Mouse (Mus musculus) spleen, adult 2 months (tissue): ENCODE data around the gene Mmp23. TPM values are rescaled to one million over a fixed set of nuclear protein-coding genes. Genes with fewer than 3 reads are reported as not detected.

Experiments
- DNase-seq, 2 experiments: peaks; one replicate each; pipeline versions ENCODE4 v3.0.0 to v3.0.0-alpha.2; 2012 to 2021; ENCODE audit warnings: low spot score in 2 of 2, low read depth in 1 of 2
- H3K27ac ChIP-seq: fragments of 200-500 bp; 2 replicates; pipeline ENCODE4 v1.5.1; 2012; ENCODE audit warnings: low read length, inconsistent platforms; ENCODE audit not compliant: insufficient read depth
- H3K27me3 ChIP-seq: fragments of 200-500 bp; 2 replicates; pipeline ENCODE4 v1.6.1; 2012; ENCODE audit warnings: mild to moderate bottlenecking, moderate library complexity, low read length, inconsistent platforms; ENCODE audit not compliant: control insufficient read depth, insufficient read depth
- H3K36me3 ChIP-seq: fragments of 200-500 bp; 2 replicates; pipeline ENCODE4 v1.6.1; 2012; ENCODE audit warnings: mild to moderate bottlenecking, low read length, inconsistent platforms; ENCODE audit not compliant: control insufficient read depth, insufficient read depth
- H3K4me1 ChIP-seq: fragments of 200-500 bp; 2 replicates; pipeline ENCODE4 v1.6.1; 2011; ENCODE audit warnings: inconsistent platforms; ENCODE audit not compliant: control insufficient read depth, insufficient read depth, insufficient read length
- H3K4me3 ChIP-seq: fragments of 200-500 bp; 2 replicates; pipeline ENCODE4 v1.5.1; 2011; ENCODE audit warnings: mild to moderate bottlenecking, inconsistent platforms; ENCODE audit not compliant: insufficient read depth, insufficient read length; ENCODE audit errors: extremely low read depth
- CTCF ChIP-seq: fragments of 200-500 bp; IDR thresholded peaks from 2 replicates; pipeline ENCODE4 v1.5.1; 2011; ENCODE audit warnings: mild to moderate bottlenecking, inconsistent platforms; ENCODE audit not compliant: insufficient read depth, insufficient read length, insufficient replicate concordance; ENCODE audit errors: extremely low read depth
- POLR2A ChIP-seq: fragments of 200-500 bp; IDR thresholded peaks from 2 replicates; pipeline ENCODE4 v1.6.1; 2011; ENCODE audit warnings: low read depth, low read length, inconsistent platforms
- whole genome bisulfite sequencing: fragments of 180-500 bp; shearing (Covaris S2); methylation state at CpG from one replicate; pipeline ENCODE4 v1.1.7; 2018; 5-methylcytosine and 5-hydroxymethylcytosine counted together
- polyA plus RNA-seq: library from polyadenylated mRNA; depleted of rRNA; stranded (reverse); fragments of >200 nt; gene quantifications from 2 replicates; pipeline ENCODE4 v1.2.3, GENCODE M21; 2012; rRNA removed

The Mmp23 gene
- polyA plus RNA-seq, 1 experiment = 57.2 TPM

GRCm38 (mm10) chr4:155601997-155602456, 51.2 kb downstream of the Mmp23 start:
- Histone ChIP-seq H3K36me3 (no peaks in the 10 kb centered on the region), H3K27me3 (no peaks in the 10 kb centered on the region), H3K27ac (peak overlapping the region; percentile 87), H3K4me1 (no peaks in the 10 kb centered on the region), H3K4me3 (peak overlapping the region; percentile 82)
- WGBS = 2% methylated on average over 30 of the region's 31 CpGs
- TF ChIP-seq CTCF (no peak), POLR2A (no peak)
- peak in 1 of 2 experiments; percentile 15 for DNase-seq

- WGBS = 0% methylated on average over 65 of the region's 65 CpGs
- peak; percentile 83 to 89 for DNase-seq
- Histone ChIP-seq H3K36me3 (no peaks in the 10 kb centered on the region), H3K27me3 (no peaks in the 10 kb centered on the region), H3K4me1 (no peaks in the 10 kb centered on the region), H3K4me3 (peak within 1 kb of the TSS; percentile 82), H3K27ac (peak within 1 kb of the TSS; percentile 99)
- TF ChIP-seq POLR2A (peak; percentile 43; the same call in 1 of the 2 replicates), CTCF (no peak)
These were observed 51.8 kb downstream of the Mmp23 start, which contains the start of gene Slc35e2 for GRCm38 (mm10) chr4:155601091-155601996. TSS of gene Slc35e2 (plus strand) at chr4:155601416.

Other genes with a start within 250 kb of the Mmp23 start
- 0.13 and 0.72 TPM in 2 replicates for gene Cfap74, start 244.2 kb downstream of the Mmp23 start, polyA plus RNA-seq
- gene Tmem52, start 184.3 kb downstream of the Mmp23 start, polyA plus RNA-seq = 0.26 and 0.28 TPM in 2 replicates
- 325 and 341 TPM in 2 replicates for gene Gnb1, start 162.0 kb downstream of the Mmp23 start, polyA plus RNA-seq
- 75.3 and 90.7 TPM in 2 replicates for gene Nadk, start 91.0 kb downstream of the Mmp23 start, polyA plus RNA-seq
- gene Slc35e2, start 52.0 kb downstream of the Mmp23 start, polyA plus RNA-seq = 6.2 and 7.1 TPM in 2 replicates
- gene Cdk11b, start 28.5 kb downstream of the Mmp23 start, polyA plus RNA-seq = 25.8 and 27.8 TPM in 2 replicates
- gene Gm10563, start 8.0 kb downstream of the Mmp23 start, polyA plus RNA-seq = not detected in 2 replicates
- gene Mib2, start 15.8 kb upstream of the Mmp23 start, polyA plus RNA-seq = 56.8 and 67.4 TPM in 2 replicates
- gene Fndc10, start 41.0 kb upstream of the Mmp23 start, polyA plus RNA-seq = 8.8 and 12.7 TPM in 2 replicates
- 82.4 and 117 TPM in 2 replicates for gene Ssu72, start 51.4 kb upstream of the Mmp23 start, polyA plus RNA-seq
- 1.6 and 1.9 TPM in 2 replicates for gene Tmem240, start 81.4 kb upstream of the Mmp23 start, polyA plus RNA-seq
- gene Atad3a, start 107.7 kb upstream of the Mmp23 start, polyA plus RNA-seq = 59.9 and 91.6 TPM in 2 replicates
- gene Vwa1, start 121.3 kb upstream of the Mmp23 start, polyA plus RNA-seq = 21.5 and 24.3 TPM in 2 replicates
- gene Tmem88b, start 132.5 kb upstream of the Mmp23 start, polyA plus RNA-seq = 0.06 and 0.16 TPM in 2 replicates
- 0.25 and 0.49 TPM in 2 replicates for gene Ankrd65, start 137.1 kb upstream of the Mmp23 start, polyA plus RNA-seq
- gene Mrpl20, start 149.5 kb upstream of the Mmp23 start, polyA plus RNA-seq = 23.3 and 31.4 TPM in 2 replicates
- 56.2 and 57.9 TPM in 2 replicates for gene Ccnl2, start 159.1 kb upstream of the Mmp23 start, polyA plus RNA-seq
- gene Aurkaip1, start 177.9 kb upstream of the Mmp23 start, polyA plus RNA-seq = 88.7 and 144 TPM in 2 replicates
- 73.6 and 118 TPM in 2 replicates for gene Mxra8, start 186.3 kb upstream of the Mmp23 start, polyA plus RNA-seq
- 98.5 and 132 TPM in 2 replicates for gene Dvl1, start 194.0 kb upstream of the Mmp23 start, polyA plus RNA-seq
- 0.95 and 1.2 TPM in 2 replicates for gene Tas1r3, start 210.0 kb upstream of the Mmp23 start, polyA plus RNA-seq
- gene Cptp, start 216.1 kb upstream of the Mmp23 start, polyA plus RNA-seq = 18.9 and 19.8 TPM in 2 replicates
- 31.8 and 36.3 TPM in 2 replicates for gene Ints11, start 216.2 kb upstream of the Mmp23 start, polyA plus RNA-seq
- gene Pusl1, start 238.4 kb upstream of the Mmp23 start, polyA plus RNA-seq = 48.8 and 70.1 TPM in 2 replicates
- 29.1 and 31.9 TPM in 2 replicates for gene Acap3, start 238.4 kb upstream of the Mmp23 start, polyA plus RNA-seq